Mouse (Mus musculus) lung, postnatal 0 days (tissue): ENCODE data around the gene Polr1e. TPM values are rescaled to one million over a fixed set of nuclear protein-coding genes. Genes with fewer than 3 reads are reported as not detected.
"Not testable (repeated sequence)": the region's sequence is repeated elsewhere in the genome, so short reads cannot be mapped to it uniquely, and the experiment has no call there.

Experiments used
- ATAC-seq: fragments of 200-750 bp; cut with Nextera tagmentation; 2 replicates; pipeline ENCODE4 v1.8.0; 2017; ENCODE audit warnings: moderate library complexity
- DNase-seq: peaks from one replicate; pipeline ENCODE4 v3.0.0-alpha.2; 2016; ENCODE audit warnings: low spot score
- H3K27ac ChIP-seq: fragments of 300-500 bp; sonication (generic); 2 replicates; pipeline ENCODE4 v1.5.1; 2014; ENCODE audit warnings: antibody characterized with exemption, mild to moderate bottlenecking, low read length, mixed read lengths
- H3K27me3 ChIP-seq: fragments of 300-500 bp; sonication (generic); replicated peaks from 2 replicates; pipeline ENCODE4 v1.6.1; 2014; ENCODE audit warnings: low read length, mixed read lengths; ENCODE audit not compliant: insufficient read depth
- H3K36me3 ChIP-seq: fragments of 300-500 bp; sonication (generic); 2 replicates; pipeline ENCODE4 v1.6.1; 2014; ENCODE audit warnings: low read length, mixed read lengths; ENCODE audit not compliant: insufficient read depth
- H3K4me1 ChIP-seq: fragments of 300-500 bp; sonication (generic); 2 replicates; pipeline ENCODE4 v1.6.1; 2014; ENCODE audit warnings: antibody characterized with exemption, low read depth, low read length, mixed read lengths; ENCODE audit not compliant: insufficient read depth
- H3K4me2 ChIP-seq: fragments of 300-500 bp; sonication (generic); replicated peaks from 2 replicates; pipeline ENCODE4 v1.6.1; 2014; ENCODE audit warnings: low read depth, mild to moderate bottlenecking, low read length, moderate library complexity, mixed read lengths
- H3K4me3 ChIP-seq: fragments of 300-500 bp; sonication (generic); 2 replicates; pipeline ENCODE4 v1.5.1; 2014; ENCODE audit warnings: low read depth, low read length
- H3K9ac ChIP-seq: fragments of 300-500 bp; sonication (generic); replicated peaks from 2 replicates; pipeline ENCODE4 v1.6.1; 2014; ENCODE audit warnings: low read depth, mild to moderate bottlenecking
- H3K9me3 ChIP-seq: fragments of 300-500 bp; sonication (generic); 2 replicates; pipeline ENCODE4 v1.6.1; 2016; ENCODE audit warnings: low read length, mixed read lengths
- CTCF ChIP-seq: IDR thresholded peaks from 2 replicates; pipeline ENCODE4 v1.5.1; 2016; ENCODE audit warnings: antibody characterized with exemption, mild to moderate bottlenecking
- EP300 ChIP-seq: IDR thresholded peaks from 2 replicates; pipeline ENCODE4 v1.6.1; 2016; ENCODE audit warnings: antibody characterized with exemption, mild to moderate bottlenecking, control low read depth
- WGBS: fragments of 180-500 bp; shearing (Covaris S2); extraction: QIAGEN DNeasy Blood & Tissue Kit; methylation state at CpG from one replicate; pipeline ENCODE4 v1.1.7; 2014; 5-methylcytosine and 5-hydroxymethylcytosine counted together
- polyA plus RNA-seq: library from polyadenylated mRNA; unstranded; fragments of >200 nt; fragmentation: Nextera tagmentation; extraction: Ambion mirVana; gene quantifications from 2 replicates; pipeline ENCODE4 v1.2.1, GENCODE M21; 2015

The Polr1e gene
- polyA plus RNA-seq, 1 experiment from 2014 or later: 13.1 TPM

DNA sequence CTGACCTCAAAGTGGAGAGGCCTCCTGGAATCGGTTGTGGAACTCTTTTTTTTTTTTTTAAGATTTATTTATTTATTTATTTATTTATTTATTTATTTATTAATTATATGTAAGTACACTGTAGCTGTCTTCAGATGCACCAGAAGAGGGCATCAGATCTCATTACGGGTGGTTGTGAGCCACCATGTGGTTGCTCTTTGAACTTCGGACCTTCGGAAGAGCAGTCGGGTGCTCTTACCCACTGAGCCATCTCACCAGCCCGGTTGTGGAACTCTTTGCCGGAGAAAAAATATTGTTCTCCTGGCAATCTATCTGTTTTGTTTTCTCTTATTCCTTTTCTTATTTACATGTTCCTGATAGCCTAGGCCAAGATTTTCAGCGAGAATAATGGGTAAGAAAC is 20.5 kb downstream of the Polr1e start:
- ATAC-seq, H3K4me2 ChIP-seq, H3K36me3 ChIP-seq, H3K4me3 ChIP-seq, H3K27me3 ChIP-seq, H3K4me1 ChIP-seq, H3K9me3 ChIP-seq, H3K9ac ChIP-seq, H3K27ac ChIP-seq: not testable (repeated sequence)
- peak; percentile 46 for TF ChIP-seq CTCF
- DNase-seq: peak; percentile 21
- 65% methylated on average over 8 of the region's 8 CpGs for WGBS

DNA sequence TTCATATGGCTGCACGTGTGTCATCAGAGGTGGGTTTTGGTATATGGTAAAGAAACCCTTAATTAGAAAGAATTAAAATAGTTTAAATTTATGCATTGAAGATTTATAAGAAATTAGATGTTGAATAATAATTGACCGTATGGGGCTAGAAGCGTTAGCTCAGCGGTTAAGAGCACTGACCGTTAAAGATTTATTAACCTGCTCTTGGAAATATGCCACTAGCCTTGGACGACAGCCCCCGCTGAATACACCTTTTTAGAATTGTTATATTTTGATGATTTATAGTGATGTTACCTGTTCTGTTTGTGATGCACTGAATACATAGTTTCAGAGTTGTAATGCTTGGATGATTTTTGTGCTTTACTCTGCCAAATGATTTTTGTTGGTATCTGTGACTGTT is 21.2 kb downstream of the Polr1e start:
- not testable (repeated sequence) for H3K36me3 ChIP-seq, H3K4me1 ChIP-seq, ATAC-seq, H3K9me3 ChIP-seq, H3K4me2 ChIP-seq, H3K4me3 ChIP-seq, H3K9ac ChIP-seq, DNase-seq, H3K27ac ChIP-seq, H3K27me3 ChIP-seq
- 91% methylated on average over 7 of the region's 7 CpGs for WGBS

DNA sequence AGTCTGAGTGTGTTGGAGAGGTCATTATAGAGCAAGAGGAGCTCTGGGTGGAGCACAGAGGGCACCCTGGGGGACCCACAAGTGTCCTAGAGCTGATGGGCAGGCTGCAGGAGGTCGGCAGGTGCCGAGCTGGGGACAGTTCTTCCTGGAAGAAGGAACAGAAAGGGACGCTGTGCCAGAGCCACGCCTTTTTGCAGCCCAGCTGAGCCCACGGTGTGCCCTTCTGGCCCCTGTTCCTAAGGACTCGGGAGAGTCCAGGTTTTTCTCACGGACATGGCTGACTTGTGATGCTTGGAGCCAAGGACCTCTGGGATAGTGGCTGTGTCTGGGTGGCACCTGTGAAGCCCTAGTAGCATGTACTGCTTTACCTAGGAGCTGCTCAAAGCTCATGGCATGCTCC is 22.4 kb downstream of the Polr1e start:
- WGBS: 78% methylated on average over 5 of the region's 7 CpGs
- H3K9me3 ChIP-seq: no peaks in the 10 kb centered on the region
- DNase-seq (no peak), ATAC-seq (no peak)
- no peaks in the 10 kb centered on the region for H3K36me3 ChIP-seq
- no peak overlapping the region for H3K4me2 ChIP-seq
- no peak overlapping the region for H3K4me3 ChIP-seq
- H3K27ac ChIP-seq: no peak overlapping the region
- H3K4me1 ChIP-seq: 0 out of 2 replicates have a peak, but pooled peaks cover 3% of the 10 kb centered on the region
- TF ChIP-seq CTCF (no peak), EP300 (no peak)
- no peaks in the 10 kb centered on the region for H3K27me3 ChIP-seq
- H3K9ac ChIP-seq: no peak overlapping the region

DNA sequence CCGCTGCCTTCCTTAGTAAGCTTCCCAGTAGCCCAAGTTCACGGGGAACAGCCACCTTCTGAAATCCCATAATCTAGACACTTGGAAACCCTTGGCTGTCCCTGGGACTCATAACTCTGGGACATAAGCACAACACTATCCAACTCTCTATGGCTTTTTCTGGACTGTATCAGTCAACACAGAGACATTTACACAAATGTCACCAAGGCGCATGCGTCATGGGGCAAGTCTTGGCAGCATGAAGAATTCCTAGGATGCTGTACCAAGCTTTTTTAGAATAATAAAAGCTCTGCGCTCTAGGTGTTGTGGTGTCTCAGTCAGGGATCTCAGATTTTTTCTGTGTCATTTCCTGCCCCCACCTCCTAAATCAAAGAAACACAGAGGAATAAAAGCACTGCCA is 28.3 kb downstream of the Polr1e start:
- Histone ChIP-seq H3K27me3 (no peaks in the 10 kb centered on the region), H3K27ac (no peak overlapping the region), H3K9me3 (no peaks in the 10 kb centered on the region), H3K4me1 (no peaks in the 10 kb centered on the region), H3K4me2 (no peak overlapping the region), H3K36me3 (0 out of 2 replicates have a peak, but pooled peaks cover 3% of the 10 kb centered on the region), H3K9ac (no peak overlapping the region), H3K4me3 (no peak overlapping the region)
- TF ChIP-seq CTCF: no peak
- TF ChIP-seq EP300: no peak
- no peak for DNase-seq
- ATAC-seq: no peak
- WGBS: 86% methylated on average over 5 of the region's 5 CpGs

DNA sequence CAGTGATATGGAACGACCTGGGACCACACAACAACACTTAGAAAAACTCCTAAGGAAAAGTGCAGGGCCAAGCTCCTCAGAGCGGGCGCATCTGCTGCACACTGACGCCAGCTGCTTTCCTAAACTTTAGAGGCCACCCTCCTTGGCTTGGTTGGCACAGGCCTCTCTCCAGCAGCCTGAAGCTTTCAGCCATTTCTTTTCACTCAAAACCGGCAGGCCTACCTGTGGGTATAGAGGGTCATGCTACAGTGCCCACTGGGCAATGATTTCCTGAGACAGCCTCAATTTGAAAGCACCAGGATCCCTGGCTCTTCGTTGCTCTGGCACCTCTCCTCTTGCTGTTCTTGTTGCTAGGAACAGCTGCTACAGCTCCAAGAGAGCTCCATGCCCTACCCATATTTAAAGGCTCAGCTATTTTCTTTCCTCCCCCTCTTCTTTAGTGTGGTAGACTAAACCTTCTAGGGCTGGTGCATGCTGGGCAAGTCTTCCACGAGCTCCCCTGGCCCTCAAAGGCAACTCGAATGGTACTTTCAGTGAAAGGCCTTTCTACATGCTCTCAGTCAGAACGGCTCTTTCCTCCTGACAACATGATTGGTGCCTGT is 29.0 kb downstream of the Polr1e start:
- Histone ChIP-seq H3K4me1 (no peaks in the 10 kb centered on the region), H3K4me2 (no peak overlapping the region), H3K4me3 (no peak overlapping the region), H3K9ac (no peak overlapping the region), H3K9me3 (no peaks in the 10 kb centered on the region), H3K36me3 (0 out of 2 replicates have a peak, but pooled peaks cover 3% of the 10 kb centered on the region), H3K27me3 (no peaks in the 10 kb centered on the region), H3K27ac (no peak overlapping the region)
- ATAC-seq (no peak), DNase-seq (no peak)
- 84% methylated on average over 9 of the region's 9 CpGs for WGBS
- TF ChIP-seq EP300 (no peak), CTCF (no peak)

DNA sequence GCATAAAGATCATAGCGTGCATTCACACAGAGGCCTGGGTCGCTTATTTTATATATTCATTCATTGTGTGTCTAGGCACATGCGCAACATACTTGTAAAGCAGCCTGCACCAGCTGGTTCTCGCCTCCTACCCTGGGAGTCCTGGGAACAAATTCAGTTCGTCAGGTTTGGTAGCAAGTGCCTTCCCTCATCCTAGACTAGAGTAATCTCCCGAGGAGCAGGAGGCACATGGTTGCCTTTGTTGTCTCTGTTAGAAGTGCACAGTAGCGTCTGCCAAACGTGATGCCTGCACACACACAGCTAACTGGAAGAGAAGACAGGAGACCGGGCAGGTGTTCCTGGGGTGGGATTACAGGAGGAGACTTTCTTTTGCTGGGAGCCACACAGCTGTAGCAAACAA is 29.6 kb downstream of the Polr1e start:
- DNase-seq (no peak), ATAC-seq (no peak)
- WGBS: 80% methylated on average over 9 of the region's 9 CpGs
- H3K27me3 ChIP-seq: no peaks in the 10 kb centered on the region
- no peaks in the 10 kb centered on the region for H3K4me1 ChIP-seq
- H3K36me3 ChIP-seq: 0 out of 2 replicates have a peak, but pooled peaks cover 3% of the 10 kb centered on the region
- no peak overlapping the region for H3K9ac ChIP-seq
- H3K4me3 ChIP-seq: no peak overlapping the region
- H3K27ac ChIP-seq: no peak overlapping the region
- H3K4me2 ChIP-seq: no peak overlapping the region
- TF ChIP-seq EP300 (no peak), CTCF (no peak)
- H3K9me3 ChIP-seq: no peaks in the 10 kb centered on the region

DNA sequence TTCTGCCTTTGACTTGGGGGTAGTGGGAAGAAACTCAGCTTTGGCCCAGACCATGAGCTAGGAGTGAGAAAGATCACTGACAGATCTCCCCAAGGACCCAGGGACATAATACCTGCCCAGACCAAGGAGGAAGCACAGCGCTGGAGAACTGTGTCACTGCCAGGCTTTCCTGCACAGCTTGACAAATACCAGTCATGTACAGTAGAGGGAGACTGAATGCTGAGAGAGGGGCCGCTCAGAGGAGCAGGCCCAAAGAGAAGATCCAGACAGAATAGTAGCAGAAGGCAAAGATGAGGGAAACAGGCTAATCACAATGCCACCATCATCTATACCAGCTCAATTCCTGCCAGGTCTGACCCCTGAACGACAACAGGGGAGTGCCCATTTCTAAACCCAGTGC is 36.5 kb downstream of the Polr1e start:
- Histone ChIP-seq H3K4me2 (no peak overlapping the region), H3K27ac (no peak overlapping the region), H3K27me3 (no peaks in the 10 kb centered on the region), H3K9me3 (no peaks in the 10 kb centered on the region), H3K9ac (no peak overlapping the region), H3K4me3 (no peak overlapping the region), H3K4me1 (no peaks in the 10 kb centered on the region), H3K36me3 (peaks cover 14% of the 10 kb centered on the region; the same call in 1 of the 2 replicates)
- peak; percentile 20 for DNase-seq
- 46% methylated on average over 3 of the region's 3 CpGs for WGBS
- TF ChIP-seq CTCF (peak; percentile 58), EP300 (no peak)
- no peak for ATAC-seq
